Mouse (Mus musculus): Measurements from ENCODE around the gene Skap2.

GRCm38 (mm10) chr6:51999157-51999478 lies 13.2 kb downstream of the Skap2 start:
- TF ChIP-seq E2F4 (IDR thresholded peaks at IDR 0.05; ENCODE audit: insufficient read depth) (no peak), USF1 (IDR thresholded peaks at IDR 0.05; ENCODE audit: low read depth) (no peak), TCF12 (IDR thresholded peaks at IDR 0.05; ENCODE audit: insufficient read depth, poor library complexity, severe bottlenecking) (no peak), POLR2A (IDR thresholded peaks at IDR 0.05; ENCODE audit: insufficient read length, low read depth) (no peak), MAX (IDR thresholded peaks at IDR 0.05; ENCODE audit: low read depth) (no peak)

Data from myocyte (in vitro differentiated cells).